Mouse (Mus musculus): Measurements from ENCODE around the gene Scin. TPM values are rescaled to one million over a fixed set of nuclear protein-coding genes. Genes with fewer than 3 reads are reported as not detected.

Scin gene
- polyA plus RNA-seq, 1 experiment from 2014 or later: 0.36 TPM

- Histone ChIP-seq H3K4me1 (peaks cover 9% of the 10 kb centered on the region), H3K9me3 (no peaks in the 10 kb centered on the region), H3K4me3 (replicated peaks) (no peak overlapping the region), H3K4me2 (no peak overlapping the region), H3K9ac (no peak overlapping the region), H3K36me3 (replicated peaks) (no peaks in the 10 kb centered on the region), H3K27ac (no peak overlapping the region), H3K27me3 (0 out of 2 replicates have a peak, but pooled peaks cover 3% of the 10 kb centered on the region)
- no peak for ATAC-seq (ENCODE audit: low FRiP score)
Observed at GRCm38 (mm10) chr12:40040067-40040466, 94.0 kb downstream of the Scin start.

DNA sequence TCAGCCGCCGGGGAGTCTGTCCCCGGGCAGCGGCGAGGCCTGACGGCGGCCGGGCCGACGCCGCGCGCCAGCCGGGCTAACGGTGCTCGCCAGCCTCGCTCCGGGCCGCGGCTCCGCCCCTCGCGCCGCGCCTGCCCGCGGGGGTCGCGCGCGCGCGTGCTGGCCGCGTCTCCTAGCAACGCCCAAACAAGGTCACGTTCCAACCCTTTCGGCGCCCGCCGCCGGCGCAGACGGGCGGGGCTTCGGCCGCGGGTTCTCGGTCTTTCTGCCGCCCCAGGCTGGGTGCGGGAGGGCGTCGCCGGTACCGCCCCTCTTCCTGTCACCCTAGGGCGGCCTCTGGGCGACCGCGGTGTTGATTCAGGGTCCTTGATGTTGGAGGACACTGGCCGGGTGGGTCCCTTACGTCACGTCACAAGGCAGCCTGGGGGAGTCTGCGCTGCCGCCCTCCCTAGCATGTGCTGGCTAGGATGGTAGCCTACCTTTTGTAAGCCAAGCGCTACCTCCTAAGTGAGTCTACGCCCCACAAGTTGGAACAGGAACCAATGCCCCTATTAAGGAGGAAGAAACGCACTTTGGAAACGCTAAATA lies 96.1 kb downstream of the Scin start, which contains the start of gene Arl4a:
TSS of gene Arl4a (minus strand) at position 150 of the 588 bp plus-strand sequence.
- peak within 1 kb of the TSS; percentile 92 for H3K27ac ChIP-seq
- H3K27me3 ChIP-seq: 0 out of 2 replicates have a peak, but pooled peaks cover 3% of the 10 kb centered on the region
- peak within 1 kb of the TSS; percentile 70 for H3K9ac ChIP-seq
- peak; percentile 91 for ATAC-seq (ENCODE audit: low FRiP score)
- H3K4me1 ChIP-seq: peaks cover 14% of the 10 kb centered on the region
- peak within 1 kb of the TSS; percentile 88 for H3K4me3 ChIP-seq (replicated peaks)
- no peaks in the 10 kb centered on the region for H3K9me3 ChIP-seq
- peak within 1 kb of the TSS; percentile 68 for H3K4me2 ChIP-seq
- H3K36me3 ChIP-seq (replicated peaks): no peaks in the 10 kb centered on the region
- under 1% methylated on average over 66 of the region's 68 CpGs for WGBS

DNA sequence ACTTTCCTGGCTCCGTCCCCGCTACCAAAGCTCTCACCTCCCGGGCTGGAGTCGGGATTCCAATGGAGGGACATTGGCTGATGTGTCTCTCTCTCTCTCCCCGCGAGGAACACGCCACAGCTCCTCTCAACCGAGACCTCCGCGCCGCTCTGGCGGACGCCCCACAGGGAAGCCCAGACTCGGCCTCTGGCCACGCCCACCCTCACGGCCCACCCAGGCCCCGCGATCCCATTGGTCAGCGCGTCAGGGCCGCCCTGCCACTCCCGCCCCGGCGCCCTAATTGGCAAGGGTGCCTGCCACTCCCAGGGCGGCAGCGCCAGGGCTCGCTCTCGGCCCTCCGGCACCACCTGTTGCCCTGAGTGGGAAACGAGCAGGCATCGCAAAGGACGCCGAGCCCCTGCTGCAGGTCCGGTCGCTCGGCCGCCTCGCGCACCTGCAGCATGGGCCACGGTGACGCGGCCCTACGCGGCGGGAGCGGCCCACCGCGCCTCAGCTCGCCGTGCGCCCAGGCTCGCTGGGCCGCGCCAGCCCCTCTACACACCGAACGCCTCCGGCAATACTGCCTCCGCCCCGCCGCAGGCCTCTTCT lies 96.7 kb downstream of the Scin start:
- Histone ChIP-seq H3K27ac (peak overlapping the region; percentile 92), H3K4me1 (peaks cover 14% of the 10 kb centered on the region), H3K4me2 (peak overlapping the region; percentile 68), H3K36me3 (replicated peaks) (0 out of 2 replicates have a peak, but pooled peaks cover 5% of the 10 kb centered on the region), H3K27me3 (0 out of 2 replicates have a peak, but pooled peaks cover 3% of the 10 kb centered on the region), H3K4me3 (replicated peaks) (peak overlapping the region; percentile 88), H3K9me3 (no peaks in the 10 kb centered on the region), H3K9ac (peak overlapping the region; percentile 70)
- WGBS: under 1% methylated on average over 58 of the region's 60 CpGs
- peak; percentile 98 for ATAC-seq (ENCODE audit: low FRiP score)

DNA sequence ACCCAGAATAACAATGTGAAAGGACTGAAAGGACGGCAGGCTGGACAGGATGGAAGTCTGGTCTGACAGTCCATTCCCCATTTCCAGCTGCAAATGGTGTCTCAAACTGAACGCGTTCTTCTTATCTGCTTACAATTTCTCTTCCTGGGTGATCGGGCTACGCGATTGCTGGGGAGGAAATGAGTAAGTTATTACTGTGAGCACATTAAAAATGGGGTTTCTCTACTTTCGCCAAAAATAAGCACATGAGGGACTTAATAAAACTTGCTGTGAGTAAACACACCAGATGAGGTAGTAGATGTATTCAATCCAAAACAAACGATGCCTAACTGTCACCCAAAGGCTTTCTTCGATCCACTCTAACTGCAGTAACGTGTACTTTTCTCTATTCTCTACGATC lies 97.4 kb downstream of the Scin start:
- H3K9me3 ChIP-seq: no peaks in the 10 kb centered on the region
- no peak for ATAC-seq (ENCODE audit: low FRiP score)
- WGBS: 3% methylated on average over 11 of the region's 11 CpGs
- peak overlapping the region; percentile 61 for H3K9ac ChIP-seq
- H3K4me3 ChIP-seq (replicated peaks): peak overlapping the region; percentile 88
- H3K4me1 ChIP-seq: peaks cover 14% of the 10 kb centered on the region
- H3K27me3 ChIP-seq: 0 out of 2 replicates have a peak, but pooled peaks cover 3% of the 10 kb centered on the region
- H3K4me2 ChIP-seq: peak overlapping the region; percentile 68
- peak overlapping the region; percentile 74; the same call in 1 of the 2 replicates for H3K27ac ChIP-seq
- H3K36me3 ChIP-seq (replicated peaks): 0 out of 2 replicates have a peak, but pooled peaks cover 5% of the 10 kb centered on the region

DNA sequence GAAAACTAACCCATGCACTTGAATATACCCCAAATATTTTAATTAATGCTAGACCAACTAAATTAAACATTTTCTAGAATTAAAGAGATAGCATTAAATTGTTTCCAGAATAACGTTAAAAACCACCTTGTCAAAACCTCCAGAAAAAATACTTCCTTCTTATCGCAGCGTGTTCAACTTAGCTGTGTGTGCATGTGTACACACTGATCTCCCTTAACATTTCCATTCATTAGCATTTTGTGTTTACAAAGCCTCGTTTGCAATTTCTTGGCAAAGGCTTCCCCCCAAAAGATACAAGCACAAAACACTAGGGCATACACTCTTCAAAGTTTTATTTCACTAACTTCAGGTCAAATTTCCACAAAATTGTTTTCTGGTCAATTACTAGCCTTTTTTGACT lies 98.5 kb downstream of the Scin start:
- Histone ChIP-seq H3K27me3 (no peaks in the 10 kb centered on the region), H3K4me2 (peak overlapping the region; percentile 68), H3K4me3 (replicated peaks) (peak overlapping the region; percentile 88), H3K36me3 (replicated peaks) (0 out of 2 replicates have a peak, but pooled peaks cover 5% of the 10 kb centered on the region), H3K9ac (no peak overlapping the region), H3K4me1 (peaks cover 14% of the 10 kb centered on the region), H3K9me3 (peaks cover 4% of the 10 kb centered on the region; the same call in 1 of the 2 replicates), H3K27ac (no peak overlapping the region)
- WGBS: 78% methylated on average over 4 of the region's 4 CpGs
- no peak for ATAC-seq (ENCODE audit: low FRiP score)

- no peak overlapping the region for H3K9ac ChIP-seq
- no peak overlapping the region for H3K27ac ChIP-seq
- WGBS: 87% methylated on average over 4 of the region's 4 CpGs
- no peak overlapping the region for H3K4me3 ChIP-seq (replicated peaks)
- no peak for ATAC-seq (ENCODE audit: low FRiP score)
- 0 out of 2 replicates have a peak, but pooled peaks cover 5% of the 10 kb centered on the region for H3K36me3 ChIP-seq (replicated peaks)
- H3K4me1 ChIP-seq: 0 out of 2 replicates have a peak, but pooled peaks cover under 1% of the 10 kb centered on the region
- peaks cover 5% of the 10 kb centered on the region; the same call in 1 of the 2 replicates for H3K9me3 ChIP-seq
- no peaks in the 10 kb centered on the region for H3K27me3 ChIP-seq
- no peak overlapping the region for H3K4me2 ChIP-seq
Observed at GRCm38 (mm10) chr12:40029201-40029600, 104.8 kb downstream of the Scin start.

DNA sequence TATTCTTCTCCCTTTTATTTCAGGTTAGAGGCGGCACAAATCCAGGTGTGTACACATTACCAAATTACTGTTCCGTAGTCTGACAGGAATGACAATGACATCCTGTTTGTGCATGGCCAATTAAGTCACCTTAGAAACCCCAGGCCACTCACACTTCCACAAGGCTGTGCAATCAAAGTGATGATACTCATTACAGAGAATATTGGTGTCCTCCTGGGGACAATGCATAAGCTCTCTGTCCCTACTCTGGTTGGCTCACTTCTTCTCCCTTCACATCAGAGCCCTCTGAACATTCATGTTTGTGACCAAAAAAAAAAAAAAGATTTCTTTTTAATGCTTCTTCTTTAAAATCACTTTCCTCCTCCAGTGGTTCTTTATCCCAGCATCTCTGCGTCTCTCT lies 106.2 kb downstream of the Scin start:
- Histone ChIP-seq H3K36me3 (replicated peaks) (0 out of 2 replicates have a peak, but pooled peaks cover 5% of the 10 kb centered on the region), H3K4me1 (no peaks in the 10 kb centered on the region), H3K27me3 (no peaks in the 10 kb centered on the region), H3K4me2 (no peak overlapping the region), H3K4me3 (replicated peaks) (no peak overlapping the region), H3K9ac (no peak overlapping the region), H3K27ac (no peak overlapping the region), H3K9me3 (peaks cover 5% of the 10 kb centered on the region; the same call in 1 of the 2 replicates)
- WGBS: 93% methylated on average over 3 of the region's 3 CpGs
- ATAC-seq (ENCODE audit: low FRiP score): no peak

DNA sequence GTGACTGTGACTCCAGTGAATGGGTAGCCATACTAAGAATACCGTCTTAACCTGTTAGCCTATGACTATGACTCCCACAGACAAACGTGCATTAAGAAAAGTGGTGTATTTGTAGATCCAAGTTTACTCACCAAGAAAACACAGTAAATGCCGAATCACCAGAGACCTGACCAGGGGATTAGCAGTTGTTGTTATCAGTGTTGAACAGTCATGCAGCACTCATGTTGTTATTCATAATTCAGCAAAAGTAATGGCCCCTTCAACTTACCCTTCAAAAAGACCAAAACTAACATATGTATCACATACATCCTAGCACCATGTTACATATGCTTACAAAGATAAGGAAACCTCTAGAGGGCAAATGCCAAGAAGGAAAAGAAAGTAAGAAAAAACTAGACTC lies 106.6 kb downstream of the Scin start:
- no peaks in the 10 kb centered on the region for H3K4me1 ChIP-seq
- 0 out of 2 replicates have a peak, but pooled peaks cover 1% of the 10 kb centered on the region for H3K36me3 ChIP-seq (replicated peaks)
- no peak overlapping the region for H3K27ac ChIP-seq
- H3K27me3 ChIP-seq: no peaks in the 10 kb centered on the region
- peaks cover 5% of the 10 kb centered on the region; the same call in 1 of the 2 replicates for H3K9me3 ChIP-seq
- no peak overlapping the region for H3K9ac ChIP-seq
- H3K4me3 ChIP-seq (replicated peaks): no peak overlapping the region
- no peak overlapping the region for H3K4me2 ChIP-seq
- no peak for ATAC-seq (ENCODE audit: low FRiP score)
- WGBS: 93% methylated on average over 3 of the region's 3 CpGs

DNA sequence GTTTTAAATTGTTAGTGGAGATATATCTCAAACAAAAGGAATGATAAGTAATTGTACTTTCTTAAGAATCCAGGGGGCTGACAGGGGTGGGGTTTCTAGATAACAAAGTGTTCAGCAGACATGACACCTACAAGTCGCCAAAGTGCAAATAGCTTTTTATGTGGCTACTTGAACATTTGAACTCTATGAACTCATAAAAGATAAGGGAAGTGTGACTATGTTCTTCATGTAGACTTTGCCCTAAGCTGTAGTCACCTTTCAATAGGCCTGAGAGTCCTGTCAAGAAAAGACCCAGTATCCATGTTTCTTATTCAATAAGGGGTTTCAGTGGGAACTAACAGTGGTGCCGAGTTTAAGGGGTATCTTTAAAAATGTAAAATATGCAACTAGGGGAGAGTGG lies 110.1 kb downstream of the Scin start:
- Histone ChIP-seq H3K27ac (no peak overlapping the region), H3K36me3 (replicated peaks) (no peaks in the 10 kb centered on the region), H3K27me3 (no peaks in the 10 kb centered on the region), H3K9ac (no peak overlapping the region), H3K4me2 (no peak overlapping the region), H3K4me3 (replicated peaks) (no peak overlapping the region), H3K9me3 (no peaks in the 10 kb centered on the region), H3K4me1 (no peaks in the 10 kb centered on the region)
- 94% methylated on average over 2 of the region's 2 CpGs for WGBS
- ATAC-seq (ENCODE audit: low FRiP score): no peak

DNA sequence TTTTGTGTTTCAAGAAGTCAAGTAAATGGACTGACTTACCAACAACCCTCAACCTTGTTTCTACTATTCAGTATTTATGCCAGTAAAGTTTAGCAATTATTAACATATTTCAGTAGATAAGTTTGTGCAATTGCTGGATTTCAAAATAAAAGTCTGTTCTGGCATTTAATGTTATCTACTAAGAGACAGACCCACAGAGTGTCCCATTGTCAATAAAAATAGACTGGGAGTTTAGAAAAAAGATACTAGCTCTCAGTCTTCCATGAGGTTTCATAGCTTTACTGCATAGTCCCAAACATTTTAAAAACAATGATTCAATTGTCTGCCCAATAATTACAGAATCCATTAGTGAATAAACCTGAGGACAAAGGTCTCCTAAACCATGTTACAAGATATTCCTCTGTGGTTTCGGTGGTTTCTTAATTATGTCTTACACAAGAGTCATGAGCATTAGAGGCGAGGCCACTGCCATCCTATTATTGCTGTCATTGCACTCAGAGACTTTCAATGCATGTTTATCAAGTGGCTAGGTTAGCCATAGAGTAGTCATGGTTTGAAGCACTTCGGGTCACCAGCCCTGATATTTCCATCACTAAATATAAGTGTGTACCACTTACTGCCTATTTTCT lies 110.9 kb downstream of the Scin start:
- 76% methylated on average over 3 of the region's 3 CpGs for WGBS
- no peak overlapping the region for H3K4me3 ChIP-seq (replicated peaks)
- no peak overlapping the region for H3K27ac ChIP-seq
- no peak for ATAC-seq (ENCODE audit: low FRiP score)
- H3K9ac ChIP-seq: no peak overlapping the region
- H3K27me3 ChIP-seq: no peaks in the 10 kb centered on the region
- no peaks in the 10 kb centered on the region for H3K36me3 ChIP-seq (replicated peaks)
- H3K4me2 ChIP-seq: no peak overlapping the region
- no peaks in the 10 kb centered on the region for H3K9me3 ChIP-seq
- no peaks in the 10 kb centered on the region for H3K4me1 ChIP-seq

DNA sequence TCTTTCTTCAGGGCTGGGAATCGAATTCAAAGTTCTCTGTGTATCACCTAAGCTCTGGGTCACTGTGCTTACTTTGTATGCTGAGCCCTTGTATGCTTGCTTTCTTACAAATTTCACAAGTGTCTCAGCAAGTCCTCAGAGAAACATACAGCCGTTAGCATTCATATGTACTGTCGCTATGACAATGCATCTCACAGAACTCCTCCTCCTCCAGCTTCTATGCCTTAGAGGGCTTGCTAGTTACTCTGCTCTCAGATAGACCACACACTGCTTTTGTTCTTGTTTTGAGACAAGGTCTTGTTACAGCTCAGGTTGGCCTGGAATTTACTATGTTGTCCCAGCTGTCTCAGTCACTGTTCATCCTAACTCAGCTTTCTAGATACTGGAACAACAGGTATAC lies 111.7 kb downstream of the Scin start:
- Histone ChIP-seq H3K36me3 (replicated peaks) (no peaks in the 10 kb centered on the region), H3K9me3 (no peaks in the 10 kb centered on the region), H3K4me3 (replicated peaks) (no peak overlapping the region), H3K4me1 (no peaks in the 10 kb centered on the region), H3K27ac (no peak overlapping the region), H3K9ac (no peak overlapping the region), H3K4me2 (no peak overlapping the region), H3K27me3 (no peaks in the 10 kb centered on the region)
- 78% methylated on average over 3 of the region's 3 CpGs for WGBS
- ATAC-seq (ENCODE audit: low FRiP score): no peak

- 81% methylated on average over 6 of the region's 6 CpGs for WGBS
- Histone ChIP-seq H3K36me3 (replicated peaks) (no peaks in the 10 kb centered on the region), H3K4me3 (replicated peaks) (no peak overlapping the region), H3K9ac (no peak overlapping the region), H3K9me3 (no peaks in the 10 kb centered on the region), H3K27me3 (no peaks in the 10 kb centered on the region), H3K4me2 (no peak overlapping the region), H3K27ac (no peak overlapping the region), H3K4me1 (peaks cover 6% of the 10 kb centered on the region; the same call in 1 of the 2 replicates)
- ATAC-seq (ENCODE audit: low FRiP score): no peak
Observed at GRCm38 (mm10) chr12:40017955-40018505, 116.0 kb downstream of the Scin start.
